20 mouse cellular contexts compared by ENCODE assay signal in genomic region chr11:95812224-95812623, GRCm38 (mm10). TPM values are rescaled to one million over a fixed set of nuclear protein-coding genes. Genes with fewer than 3 reads are reported as not detected.
DNase-seq lines count a peak whose midpoint lies in the region; ATAC-seq and TF ChIP-seq lines count a peak whose summit lies in the region.
"Had no signal": no experiment of that assay in that cellular context is flagged by ENCODE, and none has a peak within 500 bp of the region (broad histone marks: within the 10 kb centered on the region; RNA-seq: fewer than 3 reads in every experiment).

No protein-coding gene starts in this region.

- TF ChIP-seq RAD21 in CH12.LX (IDR thresholded peaks at IDR 0.05; ENCODE audit: low read depth, low read length), result no peak

- in situ Hi-C loops in CH12.LX (cut with MboI; ENCODE audit: low pct_ligation_motif_present, low pct_unique_long_range_greater_than_20kb, low sequenced_read_pairs), result no loop called here

- H3K27ac ChIP-seq in liver, embryonic 13.5 days, result peak overlapping the region; percentile 66
- H3K27ac ChIP-seq in liver, embryonic 11.5 days (ENCODE audit: low read depth, low read length), result no peak overlapping the region
- H3K27ac ChIP-seq in CH12.LX (ENCODE audit: insufficient read depth, low read depth), result no peak overlapping the region
- H3K27ac ChIP-seq: embryonic facial prominence, embryonic 10.5 days; forebrain, embryonic 13.5 days; heart, adult 2 months; hindbrain, embryonic 14.5 days had no signal

- no peak for TF ChIP-seq EP300 in CH12.LX (IDR thresholded peaks at IDR 0.05; ENCODE audit: low read length)

- no peaks in the 10 kb centered on the region for H3K36me3 ChIP-seq in liver, embryonic 13.5 days
- no peaks in the 10 kb centered on the region for H3K36me3 ChIP-seq in liver, embryonic 11.5 days (ENCODE audit: control insufficient read depth, insufficient read depth, low read length)
- H3K36me3 ChIP-seq in CH12.LX (replicated peaks in 1 of 2; ENCODE audit: control insufficient read depth in 1 of 2, insufficient read depth in 1 of 2, low read length in 1 of 2), result no peaks in the 10 kb centered on the region
- H3K36me3 ChIP-seq: embryonic facial prominence, embryonic 10.5 days had no signal

- peaks cover 1% of the 10 kb centered on the region; the same call in 1 of the 2 replicates for H3K27me3 ChIP-seq in liver, embryonic 13.5 days
- no peaks in the 10 kb centered on the region for H3K27me3 ChIP-seq in liver, embryonic 11.5 days (replicated peaks; ENCODE audit: control insufficient read depth, insufficient read depth, low read length)
- H3K27me3 ChIP-seq in CH12.LX (replicated peaks), result peaks cover 8% of the 10 kb centered on the region
- H3K27me3 ChIP-seq: forebrain, embryonic 13.5 days had no signal

- H3K79me2 ChIP-seq in CH12.LX (replicated peaks; ENCODE audit: control insufficient read depth, extremely low read depth, insufficient read depth, poor library complexity, severe bottlenecking), result no peaks in the 10 kb centered on the region

- no peak for TF ChIP-seq POLR2A in CH12.LX (IDR thresholded peaks at IDR 0.05; ENCODE audit: low read depth, low read length)

- peak overlapping the region; percentile 37 for H3K9ac ChIP-seq in liver, embryonic 13.5 days
- no peak overlapping the region for H3K9ac ChIP-seq in liver, embryonic 11.5 days (ENCODE audit: low read depth, low read length)
- no peak overlapping the region for H3K9ac ChIP-seq in CH12.LX (ENCODE audit: insufficient read depth, low read depth)
- H3K9ac ChIP-seq: forebrain, embryonic 13.5 days; forebrain, postnatal 0 days; hindbrain, embryonic 14.5 days had no signal

- 71% methylated on average over 4 of the region's 4 CpGs for WGBS in liver, embryonic 13.5 days (ENCODE audit: insufficient replicate concordance)
- WGBS in liver, embryonic 11.5 days, result 71% methylated on average over 4 of the region's 4 CpGs

- peaks cover 54% of the 10 kb centered on the region for H3K4me1 ChIP-seq in liver, embryonic 13.5 days (replicated peaks)
- H3K4me1 ChIP-seq in liver, embryonic 11.5 days (replicated peaks; ENCODE audit: control insufficient read depth, insufficient read depth, low read length), result peaks cover 26% of the 10 kb centered on the region
- peaks cover 3 to 11% of the 10 kb centered on the region in 2 experiments for H3K4me1 ChIP-seq in CH12.LX (ENCODE audit: control insufficient read depth in 1 of 2, insufficient read depth in 2 of 2)
- H3K4me1 ChIP-seq: forebrain, embryonic 13.5 days had no signal

- ATAC-seq in frontal cortex, adult (ENCODE audit: low TSS enrichment), result peak; percentile 23; the same call in 1 of the 2 replicates
- no peak for ATAC-seq in liver, embryonic 13.5 days (ENCODE audit: low read depth)
- no peak for ATAC-seq in liver, embryonic 11.5 days (replicated peaks; ENCODE audit: low FRiP score)
- ATAC-seq: CD4-positive, CD25-positive, alpha-beta regulatory T cell, adult 4 months; forebrain, embryonic 13.5 days; forebrain, postnatal 0 days had no signal

- no peak overlapping the region for H3K4me2 ChIP-seq in liver, embryonic 13.5 days
- H3K4me2 ChIP-seq in liver, embryonic 11.5 days, result no peak overlapping the region
- H3K4me2 ChIP-seq in CH12.LX (ENCODE audit: insufficient read depth, low read depth, poor library complexity, severe bottlenecking), result no peak overlapping the region
- H3K4me2 ChIP-seq: forebrain, embryonic 13.5 days; heart, embryonic 11.5 days; hindbrain, embryonic 14.5 days had no signal

- no peak for TF ChIP-seq CTCF in CH12.LX (conservative IDR thresholded peaks at IDR 0.05 in 1 of 2, IDR thresholded peaks at IDR 0.05 in 1 of 2; ENCODE audit: low read depth in 2 of 2, low read length in 2 of 2)

- peaks cover 5% of the 10 kb centered on the region; the same call in 1 of the 2 replicates for H3K9me3 ChIP-seq in liver, embryonic 13.5 days (replicated peaks)
- peaks cover 6% of the 10 kb centered on the region for H3K9me3 ChIP-seq in liver, embryonic 11.5 days (ENCODE audit: control insufficient read depth, low read length)
- H3K9me3 ChIP-seq in CH12.LX (replicated peaks; ENCODE audit: low read length), result peaks cover 24% of the 10 kb centered on the region

- no peak overlapping the region for H3K4me3 ChIP-seq in liver, embryonic 13.5 days (replicated peaks)
- H3K4me3 ChIP-seq in liver, embryonic 11.5 days (ENCODE audit: low read depth, low read length), result no peak overlapping the region
- no peak overlapping the region for H3K4me3 ChIP-seq in CH12.LX (replicated peaks in 1 of 3; ENCODE audit: low read depth in 2 of 3, low read length in 2 of 3, poor library complexity in 1 of 3)
- H3K4me3 ChIP-seq: embryonic facial prominence, embryonic 10.5 days; forebrain, embryonic 13.5 days; heart, adult 2 months; hindbrain, embryonic 10.5 days had no signal

- no peak for DNase-seq in frontal cortex, adult 2 months (ENCODE audit: extremely low spot score in 1 of 2, low spot score in 1 of 2)
- DNase-seq in liver, embryonic 13.5 days, result no peak
- DNase-seq in liver, embryonic 11.5 days (ENCODE audit: low spot score), result no peak
- DNase-seq in CH12.LX (ENCODE audit: extremely low read depth), result no peak
- peak; percentile 71 for DNase-seq in ZHBTc4 (ENCODE audit: low read depth, low spot score)
- no peak for DNase-seq in urinary bladder, postnatal 25 days (ENCODE audit: low spot score)
- DNase-seq in lung, postnatal 10 days, result no peak
- DNase-seq: adrenal gland, postnatal 10 days; B cell, adult 2 months; cerebellum, adult 2 months; cerebellum, postnatal 10 days; forebrain, postnatal 0 days; heart, adult 2 months had no signal

- dilution Hi-C loops in CH12.LX (cut with MboI; ENCODE audit: extremely low pct_ligation_motif_present, extremely low pct_unique_long_range_greater_than_20kb, low sequenced_read_pairs), result no loop called here

TF ChIP-seq in CH12.LX, 34 proteins besides CTCF, POLR2A, EP300 and RAD21:
- TF ChIP-seq USF2 (conservative IDR thresholded peaks at IDR 0.05; ENCODE audit: low read depth, low read length), result no peak
- peak; percentile 25; the same call in 1 of the 2 replicates for TF ChIP-seq BHLHE40 (IDR thresholded peaks at IDR 0.05; ENCODE audit: low read depth, low read length)
TF ChIP-seq in CH12.LX: peak in this region for 1.

RNA-seq across cellular contexts. Expression of gene Phospho1, which starts 12.1 kb away (rescaled TPM):
- 68.7 and 70.4 TPM in 2 replicates for polyA plus RNA-seq in frontal cortex, adult 2 months (2012; rRNA removed)
- polyA plus RNA-seq in liver, embryonic 13.5 days (2015; fragmentation: Nextera tagmentation; extraction: Ambion mirVana), result 5.2 and 6.2 TPM in 2 replicates
- 0.48 and 0.74 TPM in 2 replicates for polyA plus RNA-seq in liver, embryonic 11.5 days (2014; fragmentation: Nextera tagmentation; extraction: Ambion mirVana)
- 0.46 and 1.3 TPM in 2 replicates for total RNA-seq in CH12.LX (2012; rRNA removed)
- not detected in 2 replicates for total RNA-seq in CH12.LX (2014; rRNA removed)
- 0.97 and 6.0 TPM in 2 replicates for polyA plus RNA-seq in CH12.LX (2012; ENCODE audit: insufficient read length, low read depth)
- polyA plus RNA-seq: CD4-positive, CD25-positive, alpha-beta regulatory T cell, adult 4 months; embryonic facial prominence, embryonic 10.5 days; forebrain, embryonic 13.5 days; forebrain, postnatal 0 days had no signal

RNA-seq across cellular contexts. Expression of gene Gngt2, which starts 24.8 kb away (rescaled TPM):
- polyA plus RNA-seq in frontal cortex, adult 2 months (2012; rRNA removed), result 7.2 and 9.4 TPM in 2 replicates
- polyA plus RNA-seq in liver, embryonic 13.5 days (2015; fragmentation: Nextera tagmentation; extraction: Ambion mirVana), result 13.8 and 15.3 TPM in 2 replicates
- 19.5 and 22.3 TPM in 2 replicates for polyA plus RNA-seq in liver, embryonic 11.5 days (2014; fragmentation: Nextera tagmentation; extraction: Ambion mirVana)
- total RNA-seq in CH12.LX (2012; rRNA removed) (133 and 143 TPM in 2 replicates), CH12.LX (2014; rRNA removed) (157 and 162 TPM in 2 replicates)
- polyA plus RNA-seq in CH12.LX (2012; ENCODE audit: insufficient read length, low read depth), result 136 and 140 TPM in 2 replicates

RNA-seq across cellular contexts. Expression of gene Abi3, which starts 30.1 kb away (rescaled TPM):
- 9.6 and 11.2 TPM in 2 replicates for polyA plus RNA-seq in frontal cortex, adult 2 months (2012; rRNA removed)
- 5.8 and 6.3 TPM in 2 replicates for polyA plus RNA-seq in liver, embryonic 13.5 days (2015; fragmentation: Nextera tagmentation; extraction: Ambion mirVana)
- 6.4 and 7.9 TPM in 2 replicates for polyA plus RNA-seq in liver, embryonic 11.5 days (2014; fragmentation: Nextera tagmentation; extraction: Ambion mirVana)
- 31.4 and 33.5 TPM in 2 replicates for total RNA-seq in CH12.LX (2012; rRNA removed)
- total RNA-seq in CH12.LX (2014; rRNA removed), result 24.4 and 25.9 TPM in 2 replicates
- polyA plus RNA-seq in CH12.LX (2012; ENCODE audit: insufficient read length, low read depth), result 54.9 and 74.5 TPM in 2 replicates
